Mouse (Mus musculus): Measurements from ENCODE around the gene Gm2564. TPM values are rescaled to one million over a fixed set of nuclear protein-coding genes. Genes with fewer than 3 reads are reported as not detected.
"Not testable (repeated sequence)": the region's sequence is repeated elsewhere in the genome, so short reads cannot be mapped to it uniquely, and the experiment has no call there.

The Gm2564 gene
- not detected in 2 replicates for polyA plus RNA-seq (2016; fragmentation: Nextera tagmentation; extraction: Ambion mirVana)

DNA sequence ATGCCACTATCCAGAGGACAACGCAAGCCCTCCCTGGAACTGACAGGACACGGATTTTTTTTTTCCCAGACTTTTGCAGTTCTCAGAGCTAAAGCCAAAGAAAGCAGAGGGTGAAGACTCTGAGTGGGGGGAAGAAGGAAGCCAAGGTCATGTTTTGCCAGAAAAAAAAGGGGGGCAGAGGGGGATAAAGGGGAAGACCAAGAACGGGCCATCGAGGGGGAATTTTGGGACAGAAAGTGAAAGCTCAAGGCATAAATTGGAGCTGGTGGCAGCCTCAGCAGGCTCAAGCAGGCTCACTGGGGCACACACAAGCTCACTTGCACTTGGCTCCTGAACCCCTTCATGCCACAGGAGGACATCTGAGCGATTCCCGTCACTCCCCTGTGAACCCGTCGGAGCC is at the start of gene Gm2564:
Gene Gm2564 (plus strand): TSS at position 301 of the 400 bp plus-strand sequence.
- not testable (repeated sequence) for H3K27me3 ChIP-seq (ENCODE audit: insufficient read depth, poor library complexity, severe bottlenecking); H3K36me3 ChIP-seq; DNase-seq (ENCODE audit: low spot score); H3K27ac ChIP-seq; H3K4me3 ChIP-seq; H3K9me3 ChIP-seq; H3K4me1 ChIP-seq (replicated peaks)
- no CpG with 5 or more reads among the region's 8 CpGs for WGBS

DNA sequence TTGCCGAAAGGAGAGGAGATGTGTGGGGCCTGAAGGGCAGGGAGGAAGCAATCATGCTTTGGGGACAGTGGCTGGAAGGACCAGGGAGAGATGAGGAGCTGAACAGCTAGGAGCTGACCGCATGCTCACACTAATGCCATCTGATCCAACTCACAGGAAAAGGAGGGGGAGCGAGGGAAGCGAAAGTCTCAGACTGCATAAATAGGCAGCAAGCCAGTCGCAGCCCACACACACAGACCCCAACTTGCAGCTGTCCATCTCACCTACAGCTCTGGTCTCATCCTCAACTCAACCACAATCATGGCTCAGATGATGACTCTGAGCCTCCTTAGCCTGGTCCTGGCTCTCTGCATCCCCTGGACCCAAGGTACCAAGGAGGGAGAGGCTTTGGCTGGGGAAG is 17.6 kb upstream of the Gm2564 start, which contains the start of gene Gm10591:
Gene Gm10591 (plus strand): TSS at position 301 of the 400 bp plus-strand sequence.
- not testable (repeated sequence) for H3K4me3 ChIP-seq; H3K27me3 ChIP-seq (ENCODE audit: insufficient read depth, poor library complexity, severe bottlenecking); H3K9me3 ChIP-seq; H3K36me3 ChIP-seq; DNase-seq (ENCODE audit: low spot score); H3K27ac ChIP-seq; H3K4me1 ChIP-seq (replicated peaks)
- WGBS = no CpG with 5 or more reads among the region's 5 CpGs

DNA sequence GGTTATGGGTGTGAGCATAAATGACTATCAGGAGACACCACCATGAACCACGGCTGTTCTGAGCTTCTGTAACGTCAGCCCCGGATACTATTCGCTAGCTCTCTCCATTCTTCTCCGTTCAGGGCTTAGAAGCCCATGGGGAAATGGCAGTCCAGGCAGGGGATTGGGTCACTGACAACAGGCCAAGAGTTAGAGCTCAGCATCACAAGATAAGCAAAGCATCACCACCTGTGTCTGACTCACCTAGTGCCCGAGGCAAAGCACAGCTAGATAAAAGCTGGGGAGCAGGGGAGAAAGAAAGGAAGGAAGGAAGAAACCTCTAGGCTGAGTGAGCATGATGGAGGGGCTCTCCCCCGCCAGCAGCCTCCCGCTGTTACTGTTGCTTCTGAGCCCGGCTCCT is 25.4 kb downstream of the Gm2564 start, which contains the start of gene Ccl27b:
Gene Ccl27b (plus strand): TSS at position 301 of the 400 bp plus-strand sequence.
- DNase-seq (ENCODE audit: low spot score); H3K36me3 ChIP-seq; H3K27me3 ChIP-seq (ENCODE audit: insufficient read depth, poor library complexity, severe bottlenecking); H3K9me3 ChIP-seq; H3K4me3 ChIP-seq; H3K27ac ChIP-seq; H3K4me1 ChIP-seq (replicated peaks): not testable (repeated sequence)
- WGBS = no CpG with 5 or more reads among the region's 9 CpGs

DNA sequence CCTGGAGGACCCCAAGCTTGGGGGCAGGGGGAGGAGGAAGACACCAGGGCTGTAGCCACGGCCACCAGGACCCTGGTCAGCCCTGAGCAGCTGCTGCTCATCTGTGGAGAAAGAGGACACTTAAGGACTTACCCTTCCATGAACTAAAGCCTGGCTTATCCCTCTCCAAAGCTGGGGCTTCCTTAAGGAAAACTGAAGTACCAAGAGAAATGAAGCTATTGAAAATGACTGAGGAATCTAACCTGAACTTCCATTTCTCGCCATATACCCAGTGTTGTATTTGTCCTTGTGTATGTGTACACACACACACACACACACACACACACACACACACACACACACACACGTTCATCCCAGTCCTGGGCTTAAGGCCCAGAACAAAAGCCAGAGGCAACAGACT is 32.3 kb downstream of the Gm2564 start, which contains the start of gene Il11ra2:
Gene Il11ra2 (minus strand): TSS at position 101 of the 400 bp plus-strand sequence.
- WGBS = no CpG with 5 or more reads among the region's 3 CpGs
- not testable (repeated sequence) for H3K27ac ChIP-seq; H3K4me1 ChIP-seq (replicated peaks); H3K27me3 ChIP-seq (ENCODE audit: insufficient read depth, poor library complexity, severe bottlenecking); H3K36me3 ChIP-seq; H3K9me3 ChIP-seq; H3K4me3 ChIP-seq; DNase-seq (ENCODE audit: low spot score)

DNA sequence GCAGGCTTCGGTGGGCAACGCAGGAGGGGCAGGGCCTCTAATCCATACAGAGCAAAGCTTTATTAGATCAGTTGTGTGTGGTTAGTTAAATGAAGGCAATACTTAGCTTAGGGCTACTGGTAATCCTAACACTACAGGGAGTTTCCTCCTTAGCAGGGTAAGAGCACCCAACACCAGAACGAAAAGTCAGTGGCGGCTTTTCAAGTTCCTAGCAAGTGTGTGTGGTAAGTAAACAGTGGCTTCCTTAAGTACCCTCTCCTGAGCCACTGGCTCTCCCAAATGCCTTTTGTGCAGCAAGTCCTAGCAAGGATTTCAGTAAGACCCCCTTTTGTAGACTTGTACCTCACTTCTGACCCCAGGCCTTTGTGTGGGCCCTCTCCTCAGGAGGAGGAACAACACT is 45.9 kb downstream of the Gm2564 start:
- not testable (repeated sequence) for H3K27me3 ChIP-seq (ENCODE audit: insufficient read depth, poor library complexity, severe bottlenecking); H3K4me3 ChIP-seq; H3K27ac ChIP-seq; DNase-seq (ENCODE audit: low spot score); H3K4me1 ChIP-seq (replicated peaks); H3K9me3 ChIP-seq; H3K36me3 ChIP-seq
- WGBS = no CpG with 5 or more reads among the region's 4 CpGs

DNA sequence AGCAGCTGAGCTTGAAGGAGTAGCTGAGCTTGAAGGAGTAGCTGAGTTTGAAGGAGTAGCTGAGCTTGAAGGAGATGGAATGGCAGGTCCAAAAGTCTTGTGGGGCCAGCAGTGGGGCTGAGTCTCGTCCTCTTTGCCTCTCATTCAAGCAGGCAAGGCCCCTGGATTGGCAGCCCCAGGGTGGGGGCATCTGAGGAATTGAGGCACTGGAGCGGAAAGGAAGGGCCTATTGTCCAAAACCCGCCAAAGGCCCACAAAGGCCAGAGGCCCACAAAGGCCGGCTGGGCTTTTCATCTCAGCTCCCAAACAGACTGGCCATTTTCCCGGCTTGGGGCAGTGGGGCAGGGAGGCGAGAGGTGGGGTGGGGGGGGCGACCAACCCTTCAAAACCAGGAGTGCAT is 49.8 kb downstream of the Gm2564 start:
- no CpG with 5 or more reads among the region's 7 CpGs for WGBS
- H3K4me3 ChIP-seq; H3K36me3 ChIP-seq; H3K27me3 ChIP-seq (ENCODE audit: insufficient read depth, poor library complexity, severe bottlenecking); H3K27ac ChIP-seq; DNase-seq (ENCODE audit: low spot score); H3K4me1 ChIP-seq (replicated peaks); H3K9me3 ChIP-seq: not testable (repeated sequence)

DNA sequence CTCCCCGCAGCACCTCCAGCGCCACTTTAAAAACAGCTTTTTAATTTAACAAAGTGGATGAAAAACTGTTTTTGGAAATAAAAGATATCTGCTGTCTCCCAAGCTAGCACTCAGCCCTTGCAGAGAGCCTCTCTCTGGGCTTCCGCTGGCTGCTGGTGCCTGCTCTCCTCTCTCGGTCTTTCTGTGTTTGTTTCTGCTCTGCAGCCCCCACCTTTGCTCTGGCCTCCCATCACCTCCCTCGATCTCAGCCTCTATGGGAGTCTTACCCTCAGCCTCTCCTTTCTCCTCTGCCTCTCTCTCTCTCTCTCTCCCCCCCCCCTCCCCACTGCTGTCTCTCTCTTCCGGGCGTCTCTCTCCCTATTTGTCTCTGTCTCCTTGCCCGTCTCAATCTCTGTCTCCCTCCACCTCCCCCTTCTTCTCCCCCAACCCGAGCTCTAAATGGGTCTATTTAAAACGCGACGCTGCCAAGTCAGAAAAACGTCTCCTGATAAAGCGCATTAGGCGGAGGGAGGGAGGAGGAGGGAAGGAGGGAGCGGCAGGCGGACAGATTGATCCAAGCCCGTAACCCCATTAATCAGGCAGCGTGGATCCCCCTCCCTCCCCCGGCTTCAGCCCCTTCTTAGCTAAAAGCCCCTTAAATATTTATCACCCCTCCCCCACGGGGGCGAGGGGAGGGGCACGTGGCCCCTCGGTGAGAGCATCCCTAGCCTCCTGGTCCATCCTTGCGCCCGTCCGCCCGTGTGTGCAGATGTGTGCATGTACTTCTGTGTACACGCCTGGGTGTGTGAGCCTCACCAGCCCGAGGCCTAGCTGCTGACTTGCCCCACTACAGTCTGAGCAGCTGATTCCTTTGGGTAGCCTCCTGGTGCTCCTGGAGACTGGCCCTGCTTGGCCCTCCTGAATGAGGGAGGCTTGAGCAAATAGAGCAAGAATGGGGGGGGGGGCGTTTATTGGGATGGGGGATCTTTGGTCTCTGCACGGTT is 51.1 kb downstream of the Gm2564 start:
- no CpG with 5 or more reads among the region's 32 CpGs for whole genome bisulfite sequencing
- not testable (repeated sequence) for H3K27me3 ChIP-seq (ENCODE audit: insufficient read depth, poor library complexity, severe bottlenecking)

More for the DNA sequence above, 51.1 kb downstream of the Gm2564 start:
- H3K4me1 ChIP-seq (replicated peaks); DNase-seq (ENCODE audit: low spot score); H3K4me3 ChIP-seq; H3K9me3 ChIP-seq; H3K27ac ChIP-seq; H3K36me3 ChIP-seq: not testable (repeated sequence)

Other genes starting within 250 kb of the Gm2564 start
- not detected in 2 replicates for gene Gm21586, start 190.3 kb upstream of the Gm2564 start, polyA plus RNA-seq (2016; fragmentation: Nextera tagmentation; extraction: Ambion mirVana)
- 0.05 TPM in 1 of 2 replicates, not detected in the other for gene Gm2163, start 163.0 kb upstream of the Gm2564 start, polyA plus RNA-seq (2016; fragmentation: Nextera tagmentation; extraction: Ambion mirVana)
- not detected in 2 replicates for gene Fam205a2, start 101.5 kb upstream of the Gm2564 start, polyA plus RNA-seq (2016; fragmentation: Nextera tagmentation; extraction: Ambion mirVana)
- not detected in 2 replicates for gene Gm10591, start 17.5 kb upstream of the Gm2564 start, polyA plus RNA-seq (2016; fragmentation: Nextera tagmentation; extraction: Ambion mirVana)
- not detected in 2 replicates for gene Ccl27b, start 25.5 kb downstream of the Gm2564 start, polyA plus RNA-seq (2016; fragmentation: Nextera tagmentation; extraction: Ambion mirVana)
- not detected in 2 replicates for gene Il11ra2, start 32.2 kb downstream of the Gm2564 start, polyA plus RNA-seq (2016; fragmentation: Nextera tagmentation; extraction: Ambion mirVana)
- 0.87 and 0.99 TPM in 2 replicates for gene 4930578G10Rik, start 105.8 kb downstream of the Gm2564 start, polyA plus RNA-seq (2016; fragmentation: Nextera tagmentation; extraction: Ambion mirVana)
- gene Ccl19, start 126.9 kb downstream of the Gm2564 start, polyA plus RNA-seq (2016; fragmentation: Nextera tagmentation; extraction: Ambion mirVana) = 0.27 TPM in 1 of 2 replicates, not detected in the other
- 0.26 and 0.34 TPM in 2 replicates for gene Ccl21a, start 144.3 kb downstream of the Gm2564 start, polyA plus RNA-seq (2016; fragmentation: Nextera tagmentation; extraction: Ambion mirVana)
- gene Fam205a1, start 224.2 kb downstream of the Gm2564 start, polyA plus RNA-seq (2016; fragmentation: Nextera tagmentation; extraction: Ambion mirVana) = not detected in 2 replicates
- gene Gm12394, start 227.1 kb downstream of the Gm2564 start, polyA plus RNA-seq (2016; fragmentation: Nextera tagmentation; extraction: Ambion mirVana) = 0.67 TPM in 1 of 2 replicates, not detected in the other
- gene Fam205c, start 244.5 kb downstream of the Gm2564 start, polyA plus RNA-seq (2016; fragmentation: Nextera tagmentation; extraction: Ambion mirVana) = 1.1 TPM in 1 of 2 replicates, not detected in the other

All from hindbrain, embryonic 10.5 days (tissue).